Mouse (Mus musculus): Measurements from ENCODE around the gene Nbeal2. TPM values are rescaled to one million over a fixed set of nuclear protein-coding genes. Genes with fewer than 3 reads are reported as not detected.
"Not testable (repeated sequence)": the region's sequence is repeated elsewhere in the genome, so short reads cannot be mapped to it uniquely, and the experiment has no call there.

Nbeal2 gene
- polyA plus RNA-seq, 1 experiment from 2014 or later, result 4.3 TPM

DNA sequence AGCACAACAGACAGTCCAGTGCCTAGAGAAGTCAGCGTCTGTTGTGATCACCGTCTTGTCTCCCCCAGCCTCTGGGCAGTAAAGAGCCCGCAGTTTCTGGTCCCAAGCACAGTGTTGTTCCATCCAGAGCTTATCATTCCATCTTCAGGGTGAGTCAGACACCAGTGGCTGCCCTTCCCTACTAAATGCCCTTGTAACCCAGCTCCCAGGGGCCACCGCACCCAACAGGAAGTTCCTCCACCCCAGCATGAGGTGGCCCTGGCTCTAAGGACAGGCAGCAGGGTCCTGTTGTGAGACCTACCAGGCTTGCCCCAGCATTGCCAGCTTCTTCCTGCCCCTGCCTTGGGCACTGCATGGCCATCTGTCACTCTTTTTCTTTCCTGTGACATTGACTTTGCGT is 31.6 kb upstream of the Nbeal2 start:
- Histone ChIP-seq H3K4me2 (no peak overlapping the region), H3K9me3 (no peaks in the 10 kb centered on the region), H3K27me3 (no peaks in the 10 kb centered on the region), H3K4me3 (no peak overlapping the region), H3K27ac (replicated peaks) (no peak overlapping the region), H3K36me3 (no peaks in the 10 kb centered on the region), H3K4me1 (replicated peaks) (peaks cover 53% of the 10 kb centered on the region), H3K9ac (no peak overlapping the region)
- no peak for ATAC-seq (ENCODE audit: low FRiP score, low read depth)
- 72% methylated on average over 5 of the region's 5 CpGs for WGBS

DNA sequence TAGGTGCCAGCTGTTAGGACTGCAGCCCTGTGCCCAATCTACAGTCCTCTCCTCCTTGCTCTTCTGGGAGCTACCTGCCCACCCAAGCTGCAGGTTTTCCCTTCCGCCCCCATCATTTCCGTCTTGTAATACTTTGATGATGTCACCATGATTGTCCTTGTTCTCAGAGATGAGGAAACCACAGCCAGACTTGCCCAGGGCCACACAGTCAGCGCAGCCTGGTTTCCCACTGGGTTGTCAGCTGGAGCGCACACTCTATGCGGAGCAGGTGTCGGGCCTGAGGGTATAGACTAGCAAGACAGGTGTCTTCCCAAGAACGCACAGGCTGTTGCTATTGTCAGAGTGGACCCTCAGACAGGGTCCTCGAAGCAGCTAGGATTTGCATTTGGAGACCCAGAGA is 31.2 kb upstream of the Nbeal2 start:
- Histone ChIP-seq H3K4me2 (no peak overlapping the region), H3K36me3 (no peaks in the 10 kb centered on the region), H3K9me3 (no peaks in the 10 kb centered on the region), H3K27ac (replicated peaks) (peak overlapping the region; percentile 69), H3K4me1 (replicated peaks) (peaks cover 53% of the 10 kb centered on the region), H3K4me3 (no peak overlapping the region), H3K27me3 (no peaks in the 10 kb centered on the region), H3K9ac (no peak overlapping the region)
- no peak for ATAC-seq (ENCODE audit: low FRiP score, low read depth)
- WGBS, result 68% methylated on average over 8 of the region's 8 CpGs

DNA sequence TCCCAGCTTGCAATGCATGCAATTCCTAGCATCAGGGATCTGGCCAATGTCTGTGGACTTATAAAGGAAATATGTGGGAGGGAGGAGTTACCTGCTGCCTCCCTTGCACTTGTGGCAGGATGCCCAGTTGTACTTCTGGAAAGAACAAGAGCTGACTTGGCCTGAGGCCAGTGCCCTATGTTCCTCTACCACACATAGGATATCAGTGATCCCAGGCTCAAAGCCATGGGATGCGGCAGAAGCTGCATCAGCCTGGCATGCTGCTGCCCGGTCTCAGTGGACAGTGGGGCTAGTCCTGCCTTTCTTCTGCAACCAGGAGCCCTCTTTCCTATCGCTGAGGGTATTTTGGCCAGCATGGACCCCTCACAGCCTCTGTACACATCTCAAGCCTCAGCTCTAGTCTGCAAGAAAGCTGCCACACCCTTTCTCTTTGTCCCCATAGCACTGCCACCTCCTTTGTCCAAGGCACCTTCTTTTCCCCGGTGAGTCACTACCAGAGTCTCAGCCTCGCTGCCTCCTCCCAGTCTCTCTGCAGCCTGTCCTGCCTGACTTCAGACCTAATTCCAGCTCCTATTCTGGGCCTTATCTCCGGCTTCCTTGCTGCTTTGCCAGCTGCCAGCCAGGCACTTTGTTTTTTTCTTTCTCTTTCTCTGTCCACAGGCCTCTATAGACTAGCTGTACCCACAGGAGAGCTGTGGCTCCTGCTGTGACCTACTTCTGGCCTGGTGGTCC is 30.3 kb upstream of the Nbeal2 start:
- Histone ChIP-seq H3K4me2 (no peak overlapping the region), H3K36me3 (no peaks in the 10 kb centered on the region), H3K4me3 (no peak overlapping the region), H3K9me3 (no peaks in the 10 kb centered on the region), H3K9ac (no peak overlapping the region), H3K27ac (replicated peaks) (peak overlapping the region; percentile 69), H3K27me3 (no peaks in the 10 kb centered on the region), H3K4me1 (replicated peaks) (peaks cover 53% of the 10 kb centered on the region)
- ATAC-seq (ENCODE audit: low FRiP score, low read depth), result peak; percentile 57
- 44% methylated on average over 6 of the region's 6 CpGs for WGBS

DNA sequence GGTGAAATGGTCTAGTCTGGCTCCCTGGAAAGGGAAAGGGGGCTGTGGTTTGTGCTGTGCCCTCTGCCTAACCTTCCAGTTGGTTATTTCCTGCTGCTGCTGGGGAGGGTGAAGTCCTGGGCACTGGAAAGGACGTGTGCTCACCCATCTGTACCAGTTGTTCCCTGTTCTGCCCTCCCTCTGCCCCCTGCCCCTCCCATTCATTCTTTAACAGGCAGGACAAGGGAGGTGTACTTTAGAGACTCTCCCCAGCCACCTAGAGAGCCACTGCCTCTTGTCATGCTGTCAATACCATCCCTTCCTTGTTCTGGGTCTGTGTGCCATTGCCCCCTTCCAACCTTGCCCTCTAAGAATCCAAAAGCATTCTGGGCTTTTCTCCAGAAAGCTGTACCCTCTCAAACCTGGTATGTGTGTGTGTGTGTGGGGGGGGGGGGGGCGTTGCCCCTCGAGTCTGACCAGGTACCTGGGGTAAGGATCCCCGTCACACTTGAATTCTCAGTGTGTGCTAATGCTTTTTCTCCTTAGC is 29.7 kb upstream of the Nbeal2 start:
- Histone ChIP-seq H3K27me3 (no peaks in the 10 kb centered on the region), H3K4me3 (no peak overlapping the region), H3K36me3 (no peaks in the 10 kb centered on the region), H3K9me3 (no peaks in the 10 kb centered on the region), H3K9ac (no peak overlapping the region), H3K4me1 (replicated peaks) (peaks cover 53% of the 10 kb centered on the region), H3K27ac (replicated peaks) (peak overlapping the region; percentile 69), H3K4me2 (no peak overlapping the region)
- no peak for ATAC-seq (ENCODE audit: low FRiP score, low read depth)
- 48% methylated on average over 4 of the region's 4 CpGs for WGBS

DNA sequence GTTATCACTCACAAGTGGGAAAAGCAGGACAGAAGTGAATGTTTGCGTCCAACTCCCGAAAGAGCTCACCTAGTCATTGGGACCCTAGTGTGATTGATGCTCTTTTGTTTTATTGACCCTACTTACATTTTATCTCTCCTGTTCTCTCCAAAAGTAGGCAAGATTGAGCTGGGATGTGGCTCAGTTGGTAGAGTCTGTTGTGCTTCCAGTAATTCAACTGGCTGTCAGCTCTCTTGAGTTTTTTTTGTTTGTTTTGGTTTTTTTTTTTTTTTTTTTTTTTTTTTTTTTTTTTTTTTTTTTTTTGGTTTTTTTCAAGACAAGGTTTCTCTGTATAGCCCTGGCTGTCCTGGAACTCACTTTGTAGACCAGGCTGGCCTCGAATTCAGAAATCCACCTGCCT is 28.7 kb upstream of the Nbeal2 start:
- peaks cover 53% of the 10 kb centered on the region for H3K4me1 ChIP-seq (replicated peaks)
- not testable (repeated sequence) for H3K4me3 ChIP-seq; H3K9ac ChIP-seq; ATAC-seq (ENCODE audit: low FRiP score, low read depth); H3K36me3 ChIP-seq; H3K9me3 ChIP-seq; H3K4me2 ChIP-seq; H3K27ac ChIP-seq (replicated peaks); H3K27me3 ChIP-seq
- 74% methylated on average over 3 of the region's 3 CpGs for WGBS

DNA sequence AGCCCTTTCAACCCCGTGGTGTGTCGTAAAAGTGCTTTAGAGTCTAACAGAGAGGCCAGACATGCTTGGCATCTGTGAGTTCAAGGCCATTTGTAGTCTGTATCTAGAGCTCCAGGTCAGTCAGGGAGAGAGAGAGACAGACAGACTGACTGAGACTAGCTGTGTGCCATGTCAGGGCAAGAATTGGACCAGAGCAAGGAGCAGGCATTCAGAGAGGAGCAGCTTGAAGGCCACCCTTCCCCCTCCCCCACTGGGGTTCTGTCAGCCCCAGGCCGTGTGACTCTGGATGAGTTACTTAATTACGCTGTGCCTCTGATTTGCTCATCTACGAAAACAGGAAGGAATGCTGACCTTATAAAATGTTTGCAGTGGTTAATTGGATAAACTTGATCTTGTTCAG is 28.3 kb upstream of the Nbeal2 start:
- Histone ChIP-seq H3K27me3 (no peaks in the 10 kb centered on the region), H3K9ac (no peak overlapping the region), H3K4me1 (replicated peaks) (peaks cover 53% of the 10 kb centered on the region), H3K4me3 (no peak overlapping the region), H3K4me2 (no peak overlapping the region), H3K9me3 (no peaks in the 10 kb centered on the region), H3K36me3 (no peaks in the 10 kb centered on the region), H3K27ac (replicated peaks) (peak overlapping the region; percentile 58)
- 49% methylated on average over 5 of the region's 5 CpGs for WGBS
- no peak for ATAC-seq (ENCODE audit: low FRiP score, low read depth)

DNA sequence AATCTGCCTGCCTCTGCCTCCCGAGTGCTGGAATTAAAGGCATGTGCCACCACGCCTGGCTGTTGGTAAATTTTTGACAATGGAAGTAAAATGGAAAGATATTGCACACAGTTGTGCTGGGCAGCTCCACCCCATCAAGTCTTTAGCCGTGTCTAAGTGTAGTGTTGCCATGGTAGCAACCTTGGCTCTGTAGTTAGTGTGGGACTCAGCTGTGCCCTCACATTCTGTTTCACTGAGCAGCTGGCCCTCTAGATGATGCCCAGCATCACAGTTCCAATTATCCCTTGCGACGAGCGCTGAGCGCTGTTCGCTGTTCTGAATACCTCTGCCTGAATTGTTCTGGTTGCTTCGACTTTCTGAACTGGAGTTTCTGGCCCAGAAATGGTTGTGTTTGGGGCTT is 27.9 kb upstream of the Nbeal2 start:
- no peak overlapping the region for H3K4me2 ChIP-seq
- no peak overlapping the region for H3K9ac ChIP-seq
- peaks cover 48% of the 10 kb centered on the region for H3K4me1 ChIP-seq (replicated peaks)
- no peaks in the 10 kb centered on the region for H3K36me3 ChIP-seq
- H3K27me3 ChIP-seq, result no peaks in the 10 kb centered on the region
- ATAC-seq (ENCODE audit: low FRiP score, low read depth), result peak; percentile 74; the same call in 1 of the 2 replicates
- no peak overlapping the region for H3K4me3 ChIP-seq
- H3K9me3 ChIP-seq, result no peaks in the 10 kb centered on the region
- peak overlapping the region; percentile 58 for H3K27ac ChIP-seq (replicated peaks)
- WGBS, result 24% methylated on average over 9 of the region's 9 CpGs

DNA sequence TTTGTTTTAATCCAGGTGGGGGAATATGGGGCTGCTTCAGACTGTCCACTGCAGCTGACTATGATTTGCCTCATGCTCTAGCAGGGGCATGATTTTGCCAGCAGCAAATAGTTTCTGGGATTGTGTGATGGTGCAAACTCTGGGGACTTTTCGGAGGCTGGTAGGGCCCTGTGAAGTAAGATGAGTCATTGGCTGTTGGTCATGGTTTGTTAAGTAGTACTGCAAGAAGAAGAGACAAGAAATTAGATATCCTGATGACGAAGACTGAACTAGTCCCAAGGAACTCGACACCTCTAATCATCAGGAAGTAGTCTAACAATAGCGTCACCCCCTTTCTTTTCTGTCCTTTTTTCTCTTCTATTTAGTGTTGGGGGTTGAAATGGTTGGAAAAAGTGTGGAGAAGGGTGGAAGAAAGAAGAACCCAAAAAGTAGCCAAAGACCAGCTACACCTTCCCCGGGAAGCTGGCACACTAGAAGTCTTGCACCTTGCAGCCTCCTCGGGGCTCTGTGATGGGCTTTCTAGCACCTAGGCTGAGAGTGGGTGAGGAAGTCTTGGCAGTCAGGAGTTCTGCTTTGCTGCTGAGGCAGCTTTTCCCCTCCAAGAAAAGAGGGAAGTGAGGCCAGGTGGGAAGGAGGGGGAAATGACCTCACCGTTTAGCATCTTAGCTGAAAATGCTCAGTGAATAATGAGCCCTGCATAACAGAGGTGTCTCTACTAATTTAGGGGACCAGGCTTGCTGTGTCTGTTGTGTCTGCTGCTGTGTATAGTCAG is 27.0 kb upstream of the Nbeal2 start:
- H3K36me3 ChIP-seq, result no peaks in the 10 kb centered on the region
- H3K4me3 ChIP-seq, result no peak overlapping the region
- no peaks in the 10 kb centered on the region for H3K9me3 ChIP-seq
- H3K4me2 ChIP-seq, result no peak overlapping the region
- ATAC-seq (ENCODE audit: low FRiP score, low read depth), result no peak
- peak overlapping the region; percentile 58; the same call in 1 of the 2 replicates for H3K27ac ChIP-seq (replicated peaks)
- no peaks in the 10 kb centered on the region for H3K27me3 ChIP-seq
- H3K4me1 ChIP-seq (replicated peaks), result peaks cover 46% of the 10 kb centered on the region
- no peak overlapping the region for H3K9ac ChIP-seq
- 88% methylated on average over 7 of the region's 7 CpGs for WGBS

DNA sequence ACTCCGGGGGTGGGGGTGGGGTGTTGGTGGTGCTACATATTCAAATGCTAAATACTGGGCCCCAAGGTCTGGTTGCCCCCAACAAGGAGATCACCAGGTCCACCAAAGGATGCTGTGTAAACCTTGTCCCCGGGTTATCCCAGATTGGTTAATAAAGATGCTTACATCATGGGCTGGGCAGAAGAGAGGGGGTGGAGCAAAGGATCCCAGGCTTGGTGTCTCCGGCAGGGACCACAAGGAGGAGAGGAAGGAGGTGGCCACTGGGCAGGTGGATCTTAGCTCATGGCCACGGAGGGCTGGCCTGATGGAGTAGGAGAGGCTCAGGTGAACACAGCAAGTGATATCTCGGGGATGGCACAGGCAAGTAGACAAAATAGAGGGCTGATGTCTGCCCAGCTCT is 24.9 kb upstream of the Nbeal2 start:
- H3K27ac ChIP-seq (replicated peaks), result no peak overlapping the region
- H3K4me2 ChIP-seq, result no peak overlapping the region
- H3K9me3 ChIP-seq, result no peaks in the 10 kb centered on the region
- no peak overlapping the region for H3K9ac ChIP-seq
- WGBS, result 67% methylated on average over 5 of the region's 5 CpGs
- H3K4me1 ChIP-seq (replicated peaks), result peaks cover 26% of the 10 kb centered on the region
- H3K4me3 ChIP-seq, result no peak overlapping the region
- H3K36me3 ChIP-seq, result no peaks in the 10 kb centered on the region
- ATAC-seq (ENCODE audit: low FRiP score, low read depth), result no peak
- H3K27me3 ChIP-seq, result no peaks in the 10 kb centered on the region

DNA sequence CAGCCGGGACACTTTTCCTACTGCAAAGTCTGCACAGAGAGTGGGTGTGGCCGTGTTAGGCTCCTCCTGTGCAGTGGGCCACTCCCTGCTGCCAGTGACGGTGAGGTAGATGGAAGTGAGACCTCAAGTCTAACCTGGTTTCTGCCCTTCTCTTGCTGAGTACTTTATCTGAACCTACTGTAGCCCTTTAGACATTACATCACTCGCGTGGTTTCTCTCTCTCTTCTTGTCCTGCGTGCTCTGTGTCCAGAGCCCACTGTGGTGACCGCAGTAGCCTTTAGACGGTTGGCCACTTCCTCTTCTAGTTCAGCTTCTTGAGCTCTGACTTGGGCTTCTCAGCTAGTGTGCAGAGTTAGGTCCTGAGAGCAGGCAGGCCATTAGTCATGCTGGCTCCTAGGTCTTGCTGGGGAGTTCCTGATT is 22.5 kb upstream of the Nbeal2 start:
- no peak for ATAC-seq (ENCODE audit: low FRiP score, low read depth)
- H3K4me1 ChIP-seq (replicated peaks), result peaks cover 17% of the 10 kb centered on the region
- H3K4me2 ChIP-seq, result no peak overlapping the region
- H3K9ac ChIP-seq, result no peak overlapping the region
- WGBS, result 88% methylated on average over 8 of the region's 8 CpGs
- H3K4me3 ChIP-seq, result no peak overlapping the region
- H3K9me3 ChIP-seq, result no peaks in the 10 kb centered on the region
- no peaks in the 10 kb centered on the region for H3K27me3 ChIP-seq
- H3K36me3 ChIP-seq, result no peaks in the 10 kb centered on the region
- no peak overlapping the region for H3K27ac ChIP-seq (replicated peaks)

DNA sequence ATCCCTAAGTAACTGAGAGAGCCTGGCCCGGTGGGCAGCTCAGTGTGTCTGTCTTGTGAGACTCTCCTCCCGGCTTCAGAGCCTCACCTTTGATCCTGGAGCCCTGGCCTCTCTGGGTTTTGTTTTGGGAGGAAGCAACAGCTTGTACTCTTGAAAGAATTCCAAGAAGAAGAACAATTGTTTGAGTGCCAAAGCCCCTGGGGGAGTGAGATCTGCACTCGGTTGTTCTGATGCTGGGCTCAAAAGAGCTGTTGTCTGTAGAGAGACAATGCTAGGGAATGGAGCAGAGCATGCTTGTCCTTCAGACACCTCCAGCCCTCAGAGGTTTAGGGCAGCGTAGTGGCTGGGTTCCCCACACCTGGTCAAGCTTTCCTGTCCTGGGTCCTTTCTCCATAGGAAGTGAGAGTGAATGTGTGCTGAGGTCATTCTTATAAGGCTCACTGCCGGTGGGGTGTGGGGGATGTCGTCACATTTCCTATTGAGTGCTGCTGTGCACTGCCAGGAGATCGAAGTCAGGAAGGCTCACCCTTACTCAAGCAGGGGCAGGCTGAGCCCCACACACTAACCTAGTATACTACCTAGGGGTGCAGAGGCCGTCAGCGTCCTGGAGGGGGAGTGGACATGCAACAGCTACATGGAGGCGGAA is 19.3 kb upstream of the Nbeal2 start:
- H3K4me1 ChIP-seq (replicated peaks), result peaks cover 13% of the 10 kb centered on the region
- WGBS, result 46% methylated on average over 10 of the region's 10 CpGs
- no peak overlapping the region for H3K4me3 ChIP-seq
- no peaks in the 10 kb centered on the region for H3K36me3 ChIP-seq
- H3K27me3 ChIP-seq, result no peaks in the 10 kb centered on the region
- H3K9me3 ChIP-seq, result no peaks in the 10 kb centered on the region
- H3K9ac ChIP-seq, result no peak overlapping the region
- H3K4me2 ChIP-seq, result no peak overlapping the region
- H3K27ac ChIP-seq (replicated peaks), result peak overlapping the region; percentile 34
- no peak for ATAC-seq (ENCODE audit: low FRiP score, low read depth)

All from hindbrain, embryonic 15.5 days (tissue).